In genomic region chr16:55964126-55964949, GRCm38 (mm10) we compare ENCODE assay signal across 10 mouse cellular contexts. TPM values are rescaled to one million over a fixed set of nuclear protein-coding genes. Genes with fewer than 3 reads are reported as not detected.
DNase-seq lines count a peak whose midpoint lies in the region; ATAC-seq and TF ChIP-seq lines count a peak whose summit lies in the region.
"Had no signal": no experiment of that assay in that cellular context is flagged by ENCODE, and none has a peak within 500 bp of the region (broad histone marks: within the 10 kb centered on the region; RNA-seq: fewer than 3 reads in every experiment).

No protein-coding gene starts in this region.

- H3K4me2 ChIP-seq in heart, postnatal 0 days (ENCODE audit: low read depth, low read length): no peak overlapping the region
- H3K4me2 ChIP-seq: embryonic facial prominence, embryonic 13.5 days; liver, embryonic 15.5 days had no signal

- DNase-seq in heart, postnatal 0 days (ENCODE audit: low spot score): peak; percentile 45
- DNase-seq in heart, postnatal 25 days (ENCODE audit: low spot score): no peak
- peak; percentile 35 to 42 for DNase-seq in spleen, adult 2 months (ENCODE audit: low read depth in 1 of 2, low spot score in 2 of 2)
- no peak for DNase-seq in spleen, adult 12 weeks (ENCODE audit: low spot score)
- DNase-seq in layer of hippocampus, adult 9-11 months: peak; percentile 78
- peak; percentile 33 to 44 for DNase-seq in spleen, postnatal 36 days (ENCODE audit: low spot score in 2 of 2)
- DNase-seq in frontal cortex, postnatal 10 days (ENCODE audit: low spot score in 2 of 2): no peak

- no peaks in the 10 kb centered on the region for H3K9me3 ChIP-seq in heart, postnatal 0 days (replicated peaks; ENCODE audit: control insufficient read depth, low read length)
- H3K9me3 ChIP-seq: embryonic facial prominence, embryonic 13.5 days; liver, embryonic 15.5 days had no signal

- intact Hi-C loops in heart, postnatal 25 days (cut with DNase I): no loop called here

- peak; percentile 49 for TF ChIP-seq CTCF in heart, postnatal 0 days (IDR thresholded peaks at IDR 0.05; ENCODE audit: low read depth)
- TF ChIP-seq CTCF in spleen, adult 2 months (IDR thresholded peaks at IDR 0.05; ENCODE audit: extremely low read depth, insufficient read depth, insufficient read length, insufficient replicate concordance): peak; percentile 31; the same call in 1 of the 2 replicates
- TF ChIP-seq CTCF in bone marrow, adult 2 months (IDR thresholded peaks at IDR 0.05; ENCODE audit: control insufficient read depth, insufficient read depth, low read length): peak; percentile 65

- H3K4me1 ChIP-seq in heart, postnatal 0 days (ENCODE audit: control insufficient read depth, insufficient read depth): peaks cover 3% of the 10 kb centered on the region; the same call in 1 of the 2 replicates
- no peaks in the 10 kb centered on the region for H3K4me1 ChIP-seq in spleen, adult 2 months (ENCODE audit: control insufficient read depth, insufficient read depth, insufficient read length)
- no peaks in the 10 kb centered on the region; the same call in 1 of the 2 replicates for H3K4me1 ChIP-seq in bone marrow, adult 2 months (ENCODE audit: control insufficient read depth, insufficient read depth, low read length)

- peaks cover 10% of the 10 kb centered on the region; the same call in 1 of the 2 replicates for H3K36me3 ChIP-seq in heart, postnatal 0 days (replicated peaks; ENCODE audit: control insufficient read depth, insufficient read depth, low read length)
- H3K36me3 ChIP-seq in spleen, adult 2 months (ENCODE audit: control insufficient read depth, insufficient read depth, low read length): peaks cover 4% of the 10 kb centered on the region; the same call in 1 of the 2 replicates

- 56% methylated on average over 4 of the region's 4 CpGs for WGBS in heart, postnatal 0 days
- WGBS in spleen, adult 2 months: 67% methylated on average over 4 of the region's 4 CpGs
- WGBS in bone marrow, adult 2 months: 55% methylated on average over 4 of the region's 4 CpGs

- TF ChIP-seq POLR2A in spleen, adult 2 months (IDR thresholded peaks at IDR 0.05; ENCODE audit: low read depth, low read length): no peak
- no peak for TF ChIP-seq POLR2A in bone marrow, adult 2 months (IDR thresholded peaks at IDR 0.05; ENCODE audit: borderline replicate concordance, control insufficient read depth, low read depth, low read length)

- H3K9ac ChIP-seq in heart, postnatal 0 days (replicated peaks; ENCODE audit: low read depth, low read length): no peak overlapping the region
- H3K9ac ChIP-seq: embryonic facial prominence, embryonic 13.5 days; liver, embryonic 15.5 days had no signal

- no peak overlapping the region for H3K27ac ChIP-seq in heart, postnatal 0 days (ENCODE audit: low read depth)
- no peak overlapping the region for H3K27ac ChIP-seq in spleen, adult 2 months (ENCODE audit: insufficient read depth, low read length)
- no peak overlapping the region for H3K27ac ChIP-seq in bone marrow, adult 2 months (ENCODE audit: control insufficient read depth, insufficient read depth, low read depth, low read length, poor library complexity)
- H3K27ac ChIP-seq: embryonic facial prominence, embryonic 13.5 days; liver, embryonic 15.5 days had no signal

- no peak for ATAC-seq in heart, postnatal 0 days (ENCODE audit: insufficient read depth, low read depth)

- no peaks in the 10 kb centered on the region for H3K27me3 ChIP-seq in heart, postnatal 0 days (ENCODE audit: control insufficient read depth, insufficient read depth, low read length)
- no peaks in the 10 kb centered on the region for H3K27me3 ChIP-seq in spleen, adult 2 months (ENCODE audit: control insufficient read depth, insufficient read depth, low read length)
- H3K27me3 ChIP-seq: embryonic facial prominence, embryonic 13.5 days; liver, embryonic 15.5 days had no signal

- no peak for TF ChIP-seq EP300 in heart, postnatal 0 days (IDR thresholded peaks at IDR 0.05; ENCODE audit: low read depth)

- H3K4me3 ChIP-seq in heart, postnatal 0 days (ENCODE audit: low read depth, low read length): no peak overlapping the region
- no peak overlapping the region for H3K4me3 ChIP-seq in spleen, adult 2 months (ENCODE audit: extremely low read depth, insufficient read depth, insufficient read length)
- no peak overlapping the region for H3K4me3 ChIP-seq in bone marrow, adult 2 months (replicated peaks; ENCODE audit: control insufficient read depth, low read depth, low read length)
- H3K4me3 ChIP-seq: embryonic facial prominence, embryonic 13.5 days; liver, embryonic 15.5 days had no signal

RNA-seq across cellular contexts. Expression of gene Rpl24, which starts 1.7 kb away (rescaled TPM):
- 467 and 488 TPM in 2 replicates for total RNA-seq in heart, postnatal 0 days (2014; rRNA removed; ENCODE audit: low replicate concordance)
- polyA plus RNA-seq in heart, postnatal 0 days (2015; fragmentation: Nextera tagmentation; extraction: Ambion mirVana): 617 and 635 TPM in 2 replicates
- total RNA-seq in heart, postnatal 25 days (2021): 100 to 1,000 TPM; 504 to 557 TPM
- 76.2 and 82.6 TPM in 2 replicates for polyA plus RNA-seq in spleen, adult 2 months (2012; rRNA removed)
- polyA plus RNA-seq in bone marrow, adult 2 months (2011; ENCODE audit: insufficient read depth, insufficient read length, low replicate concordance, missing spikeins): 1,782 and 2,142 TPM in 2 replicates

RNA-seq across cellular contexts. Expression of gene Zbtb11, which starts 9.3 kb away (rescaled TPM):
- 4.6 and 14.5 TPM in 2 replicates for total RNA-seq in heart, postnatal 0 days (2014; rRNA removed; ENCODE audit: low replicate concordance)
- polyA plus RNA-seq in heart, postnatal 0 days (2015; fragmentation: Nextera tagmentation; extraction: Ambion mirVana): 6.7 and 7.6 TPM in 2 replicates
- total RNA-seq in heart, postnatal 25 days (2021): 10 to 100 TPM in 1 of 2 experiments, 1 to 10 TPM in 1; 9.7 to 11.4 TPM
- 3.9 and 4.7 TPM in 2 replicates for polyA plus RNA-seq in spleen, adult 2 months (2012; rRNA removed)
- polyA plus RNA-seq in bone marrow, adult 2 months (2011; ENCODE audit: insufficient read depth, insufficient read length, low replicate concordance, missing spikeins): 5.9 and 8.9 TPM in 2 replicates

RNA-seq across cellular contexts. Expression of gene Cep97, which starts 29.7 kb away (rescaled TPM):
- 5.0 TPM in 2 replicates for total RNA-seq in heart, postnatal 0 days (2014; rRNA removed; ENCODE audit: low replicate concordance)
- 3.1 and 4.9 TPM in 2 replicates for polyA plus RNA-seq in heart, postnatal 0 days (2015; fragmentation: Nextera tagmentation; extraction: Ambion mirVana)
- total RNA-seq in heart, postnatal 25 days (2021): 1 to 10 TPM; 6.0 to 6.4 TPM
- polyA plus RNA-seq in spleen, adult 2 months (2012; rRNA removed): 1.7 TPM in 2 replicates
- polyA plus RNA-seq in bone marrow, adult 2 months (2011; ENCODE audit: insufficient read depth, insufficient read length, low replicate concordance, missing spikeins): 6.4 and 6.6 TPM in 2 replicates

Comparison
In these comparisons a context has a peak if more than half of its experiments do, and no peak if none do; other contexts are left out.
1. DNase-seq: peak in heart, postnatal 0 days (single experiment), spleen, adult 2 months (2 of 2), layer of hippocampus, adult 9-11 months (single experiment) and spleen, postnatal 36 days (2 of 2); none in heart, postnatal 25 days (single experiment), spleen, adult 12 weeks (single experiment) and frontal cortex, postnatal 10 days (0 of 2).
2. Peak in every context shown above with its lines, with median percentiles within 50 percentile points of each other: CTCF ChIP-seq.